Mouse (Mus musculus): ENCODE data around the gene Hus1b. TPM values are rescaled to one million over a fixed set of nuclear protein-coding genes. Genes with fewer than 3 reads are reported as not detected.

Gene Hus1b
- total RNA-seq (2022), result under 1 TPM; 0.51 to 0.77 (median 0.66) TPM

DNA sequence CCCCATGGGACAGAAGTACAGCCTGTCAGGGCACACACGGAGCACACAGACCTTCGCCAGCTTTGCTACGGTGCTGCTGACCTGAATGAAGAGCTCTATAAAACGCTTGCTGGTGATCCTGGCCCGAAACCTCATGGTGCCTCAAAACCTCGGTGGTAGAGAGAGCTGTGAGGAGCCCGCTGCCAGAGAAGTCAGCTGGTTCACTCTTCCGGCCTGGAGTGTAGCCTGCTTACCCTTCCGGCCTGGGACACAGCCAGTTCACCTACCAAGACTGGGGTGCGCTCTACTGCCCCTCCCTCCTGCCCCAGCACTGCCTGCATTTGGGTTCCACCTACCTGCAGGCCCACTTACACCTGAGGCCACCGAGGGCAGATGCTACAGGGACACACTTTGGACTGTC, at the start of gene Hus1b:
Hus1b (minus strand) TSS at position 220 of the 400 bp plus-strand sequence.
- DNase-seq (ENCODE audit: low spot score in 2 of 2), result no peak

DNA sequence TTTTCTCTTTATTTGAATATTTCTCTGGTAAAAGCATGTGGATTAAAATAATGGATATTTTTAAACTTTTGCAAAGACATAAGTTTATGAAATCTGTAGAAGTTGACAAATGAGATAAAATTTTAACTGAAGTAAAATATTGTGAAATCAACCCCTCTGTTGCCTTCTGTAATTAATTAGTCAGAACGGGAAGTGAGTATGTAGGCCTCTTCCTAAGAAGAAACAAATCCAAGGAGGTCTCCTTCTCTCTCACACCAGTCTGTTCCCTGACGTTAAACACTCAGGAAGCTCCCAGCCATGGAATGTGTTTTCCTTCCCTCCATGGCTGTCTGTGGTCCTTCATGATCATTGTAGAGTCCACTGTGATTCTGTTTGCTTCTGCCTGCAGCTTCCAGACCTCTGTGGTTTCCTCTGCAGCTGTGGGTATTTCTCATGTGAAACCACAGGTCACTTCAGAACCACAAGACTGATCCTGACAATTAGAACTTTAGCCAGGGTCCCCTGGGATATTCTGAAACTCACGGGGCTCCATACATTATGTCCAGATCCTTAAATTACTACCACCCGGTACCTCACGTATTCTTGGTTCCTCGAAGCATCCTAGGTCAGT, 46.8 kb upstream of the Hus1b start:
- DNase-seq (ENCODE audit: low spot score in 2 of 2), result no peak

DNA sequence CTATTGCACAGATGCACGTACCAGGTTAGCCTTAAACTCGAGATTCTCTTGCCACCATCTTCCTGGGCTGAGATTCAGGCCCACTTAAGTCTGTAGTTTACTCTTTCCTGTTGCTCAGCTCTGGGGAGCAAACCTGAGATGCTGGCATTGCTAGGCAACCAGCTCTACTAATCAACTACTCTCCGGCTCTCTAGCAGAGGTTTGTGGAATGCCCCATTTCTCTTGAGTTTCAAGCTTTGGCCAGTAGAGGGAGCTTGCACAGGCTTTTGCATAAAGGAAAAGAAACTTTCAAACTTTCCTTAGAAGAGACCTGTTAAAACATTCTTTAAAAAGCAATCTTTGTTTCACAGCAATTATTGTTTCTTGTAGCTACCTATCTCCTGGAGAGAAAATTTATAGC, 46.3 kb upstream of the Hus1b start:
- peak; percentile 34 to 45 for DNase-seq (ENCODE audit: low spot score in 2 of 2)

DNA sequence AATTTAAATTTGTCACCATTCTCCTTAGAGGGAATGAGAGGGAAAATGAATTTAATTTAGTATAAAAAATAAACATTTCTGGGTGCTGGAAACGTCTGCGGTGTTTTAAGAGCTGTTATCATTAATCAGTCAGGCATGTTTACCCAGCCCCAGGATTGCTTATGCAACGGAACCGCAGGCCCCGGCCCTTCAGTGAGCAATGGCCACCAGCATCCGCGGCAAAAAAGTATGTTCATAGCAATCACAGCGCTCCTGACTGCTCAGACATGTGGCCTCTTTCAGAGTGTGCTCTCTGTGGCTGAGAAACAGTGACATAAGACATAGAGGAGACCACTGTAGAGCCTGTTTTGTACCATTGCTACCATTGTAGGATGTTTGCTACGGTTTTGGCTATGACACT, 42.7 kb upstream of the Hus1b start:
- no peak for DNase-seq (ENCODE audit: low spot score in 2 of 2)

DNA sequence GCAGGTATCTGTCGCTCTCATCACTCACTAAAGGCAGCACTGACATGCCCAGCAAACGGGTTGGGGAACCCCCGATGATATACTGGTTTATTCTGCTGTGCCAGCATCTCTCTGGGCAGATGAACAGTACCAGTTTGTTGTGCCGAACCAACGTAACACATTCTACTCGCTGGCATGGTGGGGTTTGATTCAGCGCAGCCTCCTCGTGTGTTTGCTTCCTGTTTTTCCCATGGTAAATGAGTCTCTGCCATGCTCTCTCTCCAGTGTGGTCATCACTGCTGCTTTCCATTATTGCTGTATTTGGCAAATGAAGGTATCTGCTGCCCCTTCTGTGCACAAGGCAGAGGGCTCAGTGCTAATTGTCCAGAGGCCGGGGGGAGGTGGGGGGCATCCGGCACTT, 42.2 kb upstream of the Hus1b start:
- DNase-seq (ENCODE audit: low spot score in 2 of 2), result no peak

DNA sequence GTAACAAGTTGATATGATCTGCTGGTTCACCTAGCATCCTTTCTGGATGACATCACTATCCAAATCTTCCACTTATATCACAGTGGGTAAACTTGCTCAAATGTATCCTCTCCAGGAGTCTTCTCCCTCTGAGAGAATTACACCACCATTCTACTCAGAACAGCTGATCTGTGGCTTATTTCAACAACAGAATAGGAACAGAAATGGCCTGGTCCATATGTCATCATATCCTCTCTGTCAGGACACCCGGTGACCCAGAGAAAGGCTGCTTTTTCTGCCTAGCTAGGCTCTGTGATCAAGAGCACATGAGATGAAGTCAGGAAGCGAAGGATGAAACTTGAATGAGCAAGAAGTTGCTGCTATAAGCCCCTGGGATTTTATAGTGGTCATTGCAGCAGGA, 40.1 kb upstream of the Hus1b start:
- DNase-seq (ENCODE audit: low spot score in 2 of 2), result no peak

DNA sequence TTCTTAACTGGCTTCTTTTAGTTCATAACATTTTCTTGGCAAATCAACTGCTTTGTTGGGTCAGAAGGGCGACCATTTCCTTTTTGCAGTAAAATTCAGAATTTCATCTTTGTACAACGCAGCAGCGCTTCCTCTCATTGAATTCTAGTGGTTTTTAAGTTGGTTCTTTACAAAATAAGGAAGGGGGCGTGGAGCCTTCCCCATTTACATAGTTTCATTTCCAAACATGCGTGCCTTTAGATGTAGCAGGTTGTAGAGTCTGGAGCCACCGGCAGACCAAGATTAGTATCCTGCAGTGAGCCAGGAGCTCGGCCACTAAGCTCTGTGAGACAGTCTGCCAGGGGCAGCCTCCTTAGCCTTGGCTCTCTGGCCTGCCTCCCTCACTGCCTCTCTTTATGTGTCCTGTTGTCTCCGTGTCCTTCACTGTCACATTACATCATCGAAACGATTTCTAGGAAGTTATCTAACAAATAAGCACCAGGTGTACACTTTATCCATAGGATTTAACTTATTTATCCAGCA, 39.4 kb upstream of the Hus1b start:
- DNase-seq (ENCODE audit: low spot score in 2 of 2), result no peak

DNA sequence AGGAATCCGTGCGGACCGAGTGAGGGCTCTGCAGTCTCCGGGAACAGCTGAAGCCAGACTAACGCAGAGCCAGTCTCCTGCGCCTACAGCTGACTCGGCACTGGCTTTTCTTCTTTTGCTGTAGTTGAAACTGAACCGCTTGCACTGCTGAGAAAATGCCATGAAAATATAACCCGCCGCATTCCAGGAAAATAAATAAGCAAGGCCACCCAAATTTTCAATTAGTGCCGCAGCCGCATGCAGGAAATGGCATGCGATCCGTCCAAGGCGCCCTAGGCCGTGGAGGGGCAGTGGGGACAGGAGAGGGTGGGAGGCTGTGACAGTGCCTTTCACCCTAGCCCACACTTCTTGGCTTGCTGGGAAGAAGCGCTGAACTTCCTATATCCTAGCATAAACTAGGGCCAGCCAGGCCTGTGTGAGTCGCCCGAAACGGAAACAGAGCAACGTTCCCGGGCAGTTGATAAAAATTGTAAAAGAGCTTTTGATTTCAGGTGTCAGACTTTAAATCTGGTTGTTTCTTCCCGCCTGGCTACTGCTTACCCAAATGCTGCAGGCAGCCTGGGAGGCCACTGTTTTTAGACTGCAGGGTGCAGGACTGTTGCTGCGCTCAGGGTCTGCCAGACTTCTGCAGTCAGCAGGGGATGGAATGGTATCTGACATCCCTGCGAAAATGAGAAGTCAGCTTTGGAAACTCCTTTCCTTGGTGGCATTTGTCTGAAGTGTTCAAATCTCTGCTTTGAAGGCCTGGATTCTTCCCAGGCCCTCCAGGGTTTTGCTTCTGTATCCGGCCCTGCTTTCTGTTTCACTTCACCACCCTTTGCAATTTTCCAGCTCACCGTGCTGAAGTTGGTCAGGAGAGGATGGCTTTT, 38.3 kb upstream of the Hus1b start:
- DNase-seq (ENCODE audit: low spot score in 2 of 2), result peak in 1 of 2 experiments; percentile 20

DNA sequence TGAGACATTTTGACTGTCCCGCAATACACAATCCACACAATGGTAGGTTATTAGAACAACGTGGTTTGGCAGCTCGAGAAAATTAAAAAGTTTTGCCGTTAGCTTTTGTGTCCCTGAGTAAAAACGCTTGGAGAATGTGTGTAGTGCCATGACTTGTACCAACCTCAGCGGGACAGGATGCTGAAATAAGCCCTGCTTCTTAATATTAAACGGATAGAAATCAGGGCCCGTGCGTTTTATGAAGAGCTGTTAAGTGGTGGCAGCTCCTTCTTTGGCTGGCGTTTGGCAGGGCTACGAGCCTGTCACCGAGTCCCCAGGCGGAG, 37.7 kb upstream of the Hus1b start:
- no peak for DNase-seq (ENCODE audit: low spot score in 2 of 2)

DNA sequence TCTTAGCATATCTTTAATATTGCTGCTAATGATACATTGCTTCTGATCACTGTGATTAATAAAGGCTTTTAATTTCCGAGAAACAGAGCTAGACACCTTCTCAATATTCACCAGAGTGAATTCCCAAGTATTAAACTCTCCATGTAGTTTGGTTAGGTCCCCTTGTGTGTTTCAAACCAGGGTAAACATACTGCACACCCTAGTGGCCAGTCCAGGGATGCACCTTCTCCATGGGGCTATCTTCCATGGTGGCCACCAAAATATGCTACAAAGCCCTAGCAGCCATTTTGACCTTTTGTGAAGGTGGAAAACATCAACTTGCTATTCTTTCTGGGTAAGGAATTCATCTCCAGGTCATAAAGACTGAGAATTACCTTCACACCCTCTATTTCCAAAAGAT, 34.1 kb upstream of the Hus1b start:
- no peak for DNase-seq (ENCODE audit: low spot score in 2 of 2)

DNA sequence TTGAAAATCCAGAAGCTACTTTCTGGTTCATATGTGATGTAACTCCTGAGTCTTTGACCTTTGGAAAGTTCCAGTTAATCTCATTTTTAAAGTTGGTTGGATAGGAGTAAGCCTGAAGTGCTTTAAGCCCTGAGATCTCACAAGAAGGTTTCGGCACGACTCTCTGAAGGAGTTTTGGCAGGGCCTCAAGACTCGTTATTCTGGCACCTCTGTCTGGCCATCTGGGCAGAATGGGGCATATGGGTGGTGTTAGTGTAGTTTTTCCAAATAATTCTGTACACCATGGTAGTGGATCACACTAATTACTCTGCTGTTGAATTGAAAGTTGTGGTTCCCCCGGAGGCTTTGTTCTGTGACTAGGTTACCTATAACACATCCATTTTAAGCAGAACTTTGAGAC, 30.7 kb upstream of the Hus1b start:
- peak in 1 of 2 experiments; percentile 43 for DNase-seq (ENCODE audit: low spot score in 2 of 2)

DNA sequence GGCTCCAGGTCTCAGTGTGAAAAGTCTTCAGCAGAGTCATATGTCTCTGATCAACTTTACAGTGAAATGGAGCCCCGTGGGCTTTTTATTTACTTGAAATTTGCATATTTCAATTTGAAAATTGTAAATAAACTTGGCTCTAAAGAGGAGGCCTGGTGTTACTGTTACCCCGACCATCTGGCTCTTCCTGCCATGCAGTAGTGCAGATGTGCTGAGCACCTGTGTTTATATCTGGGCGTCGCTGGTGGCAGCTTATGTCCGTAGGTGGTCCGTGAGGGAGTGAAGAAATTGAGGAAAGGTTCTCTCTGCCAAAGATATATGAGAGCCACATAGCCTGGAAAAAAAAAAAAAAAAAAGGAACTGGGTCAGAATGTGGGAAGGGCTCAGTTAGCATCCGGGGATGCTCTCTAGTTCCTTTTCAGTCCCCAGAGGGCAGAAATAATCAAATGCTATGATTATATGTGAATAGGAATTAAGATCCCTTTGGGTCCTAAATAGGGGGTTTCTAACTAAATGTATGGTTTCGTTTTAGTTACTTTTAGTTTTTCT, 29.1 kb upstream of the Hus1b start:
- no peak for DNase-seq (ENCODE audit: low spot score in 2 of 2)

DNA sequence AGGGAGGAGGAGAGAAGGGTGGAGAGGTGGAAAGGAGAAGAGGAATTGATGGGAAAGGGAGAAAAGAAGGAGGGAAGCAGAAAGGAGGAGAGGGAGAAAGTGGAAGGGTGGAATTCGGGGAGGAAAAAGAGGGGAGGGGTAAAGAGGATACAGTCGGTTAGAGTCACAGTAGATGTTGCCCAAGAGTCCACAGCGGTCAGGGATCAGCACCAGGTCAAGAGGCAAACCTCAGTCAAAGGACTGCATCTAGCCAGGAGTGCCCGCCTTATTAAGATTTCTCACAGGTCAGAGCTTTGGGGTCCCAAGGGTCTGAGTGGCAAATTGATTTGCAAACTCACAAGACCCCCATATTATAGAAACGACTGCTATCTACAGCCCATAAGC, 26.7 kb upstream of the Hus1b start:
- DNase-seq (ENCODE audit: low spot score in 2 of 2), result no peak

DNA sequence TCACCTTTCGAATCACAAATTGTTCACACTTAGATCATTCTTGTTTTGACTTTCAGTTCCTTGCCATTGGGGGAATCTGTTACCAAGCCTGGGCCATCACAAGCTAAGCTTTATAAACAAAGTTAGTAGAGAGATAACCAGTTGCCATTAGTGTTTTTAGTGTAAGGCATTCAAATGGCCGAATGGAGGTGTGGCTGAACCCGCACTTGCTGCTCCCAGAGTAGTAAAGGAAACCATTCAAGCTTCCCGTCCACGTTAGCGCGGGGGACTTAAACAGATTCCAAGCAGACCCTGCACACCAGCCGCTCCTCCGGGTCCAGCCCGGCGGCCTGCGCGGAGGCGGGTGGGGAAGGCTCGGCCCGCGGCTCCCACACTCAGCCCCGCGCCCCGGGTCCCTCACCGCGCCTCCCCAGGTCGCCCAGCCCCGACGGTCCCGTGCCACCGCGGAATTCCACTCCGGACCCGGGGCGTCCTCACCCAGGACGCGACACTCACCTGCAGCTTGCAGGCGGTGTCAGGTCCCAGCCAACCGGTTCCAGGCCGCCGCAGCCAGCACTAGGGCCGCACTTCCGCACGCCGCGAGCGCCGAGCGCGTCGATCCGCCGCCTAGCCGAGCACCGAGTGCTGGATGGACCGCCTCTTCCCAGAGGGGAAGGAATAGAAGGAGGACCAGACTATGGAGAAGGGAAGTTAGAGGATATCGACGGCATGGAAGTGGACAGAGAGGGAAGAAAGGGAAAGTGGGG, 26.1 kb upstream of the Hus1b start, which contains the start of the genes Exoc2 and Gm5447:
Exoc2 (minus strand) TSS at position 593 of the 746 bp plus-strand sequence.
Gm5447 (plus strand) TSS at position 704 of the 746 bp plus-strand sequence.
- peak; percentile 68 to 71 for DNase-seq (ENCODE audit: low spot score in 2 of 2)

DNA sequence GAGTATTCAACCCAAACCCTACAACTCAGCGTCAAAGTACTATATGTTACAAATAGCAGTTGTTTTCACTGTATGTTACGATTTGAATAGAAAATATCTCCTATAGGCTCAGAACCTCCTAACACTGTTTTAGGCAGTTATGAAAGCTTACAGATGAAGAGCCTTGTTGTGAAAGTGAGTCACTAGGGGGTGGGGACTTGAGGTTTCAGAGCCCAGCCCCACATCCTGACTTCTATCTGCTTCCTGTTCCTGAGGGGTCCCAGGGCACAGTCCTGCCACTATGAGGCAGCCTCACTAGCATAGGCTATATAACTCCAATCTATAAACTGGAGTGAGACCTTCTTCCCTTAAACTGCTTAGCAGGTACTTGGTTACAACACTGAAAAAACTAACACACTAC, 24.5 kb upstream of the Hus1b start:
- no peak for DNase-seq (ENCODE audit: low spot score in 2 of 2)

DNA sequence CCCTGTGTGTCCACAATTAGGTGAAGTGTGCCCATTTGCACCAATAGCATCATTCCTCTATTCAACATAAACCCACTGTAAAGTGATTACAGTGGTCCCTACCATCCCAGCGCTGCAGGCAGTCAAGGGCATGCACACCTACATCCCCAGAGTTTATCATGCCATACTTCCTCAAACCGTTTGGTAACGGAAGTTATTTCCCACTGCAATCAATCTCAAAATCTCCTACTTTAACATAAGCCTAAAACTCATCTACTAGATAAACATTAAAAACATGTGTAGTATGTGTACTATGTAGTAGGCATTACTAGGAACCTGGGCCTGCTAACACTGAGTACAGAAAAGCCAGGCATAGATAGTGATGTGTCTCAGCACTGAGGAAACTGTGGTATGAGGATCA, 23.5 kb upstream of the Hus1b start:
- DNase-seq (ENCODE audit: low spot score in 2 of 2), result no peak

DNA sequence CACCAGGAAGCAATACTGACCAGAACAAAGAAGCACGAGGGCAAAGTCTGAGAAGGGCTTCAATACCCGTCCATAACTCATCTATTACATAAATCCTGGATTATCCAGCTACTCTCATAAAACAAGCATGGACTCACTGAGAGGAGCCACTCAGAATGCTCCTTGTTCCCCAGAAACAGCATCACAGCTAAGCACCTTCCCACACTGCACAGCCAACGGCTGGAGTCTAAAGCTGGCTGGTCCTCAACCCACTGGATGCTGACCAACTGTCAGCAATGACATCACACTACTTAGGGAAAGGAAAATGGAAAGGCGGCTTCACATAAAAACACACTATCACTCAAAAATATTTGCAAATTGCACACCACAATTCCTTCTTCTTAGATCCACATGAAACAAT, 20.8 kb upstream of the Hus1b start:
- DNase-seq (ENCODE audit: low spot score in 2 of 2), result no peak

DNA sequence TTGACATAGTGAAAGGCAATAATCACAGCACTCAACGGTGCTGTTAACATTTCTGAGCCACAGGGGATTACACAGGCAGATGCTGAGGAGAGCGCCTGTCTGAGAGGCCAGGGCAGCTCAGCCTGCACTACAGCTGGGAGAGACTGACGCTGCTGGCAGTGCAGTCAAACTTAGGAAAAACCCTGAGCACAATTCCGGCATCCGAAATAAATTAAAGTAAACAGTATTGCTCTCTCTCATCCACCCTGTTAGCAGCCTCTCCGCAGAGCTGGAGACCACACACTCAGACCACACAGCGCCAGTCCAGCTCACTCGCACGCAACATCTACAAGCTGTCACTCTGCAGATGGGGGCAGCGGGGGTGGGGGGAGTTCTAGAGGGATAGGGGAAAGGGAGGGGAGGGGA, 18.9 kb upstream of the Hus1b start:
- DNase-seq (ENCODE audit: low spot score in 2 of 2), result no peak

DNA sequence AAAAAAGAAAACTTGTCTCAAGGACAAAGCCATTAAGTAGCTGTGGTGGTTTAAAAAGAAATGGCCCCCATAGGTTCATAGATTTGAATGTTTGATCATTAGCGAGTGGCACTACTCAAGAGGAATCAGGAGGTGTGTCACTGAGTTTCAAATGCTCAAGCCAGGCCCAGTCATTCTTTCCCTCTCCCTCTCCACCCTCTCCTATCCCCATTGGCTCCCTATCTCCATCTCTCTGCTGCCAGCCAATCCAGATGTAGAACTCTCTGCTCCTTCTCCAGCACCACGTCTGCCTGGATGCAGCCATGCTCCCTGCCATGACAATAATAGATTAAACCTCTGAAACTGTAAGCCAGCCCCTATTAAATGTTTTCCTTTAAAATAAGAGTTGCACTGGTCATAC, 14.4 kb upstream of the Hus1b start:
- DNase-seq (ENCODE audit: low spot score in 2 of 2), result peak in 1 of 2 experiments; percentile 2

DNA sequence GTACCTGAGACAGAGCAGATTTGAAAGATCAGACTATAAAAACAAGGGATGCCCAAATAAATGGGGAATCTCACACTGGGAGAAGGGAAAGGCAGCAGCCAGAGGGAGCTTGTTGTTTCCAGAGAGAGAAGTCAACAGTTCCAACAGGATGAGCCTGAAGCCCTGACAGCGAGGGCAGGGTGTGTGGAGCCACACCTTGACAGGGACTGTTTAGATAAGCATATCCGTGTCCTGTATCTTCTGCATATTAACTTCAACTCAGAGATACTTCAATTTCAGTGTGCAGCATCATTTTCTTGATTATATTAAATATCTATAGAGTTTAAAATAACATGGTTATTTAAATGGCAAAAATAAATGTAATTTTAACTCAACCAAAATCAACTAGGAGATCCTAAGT, 13.2 kb upstream of the Hus1b start:
- peak in 1 of 2 experiments; percentile 0 for DNase-seq (ENCODE audit: low spot score in 2 of 2)

DNA sequence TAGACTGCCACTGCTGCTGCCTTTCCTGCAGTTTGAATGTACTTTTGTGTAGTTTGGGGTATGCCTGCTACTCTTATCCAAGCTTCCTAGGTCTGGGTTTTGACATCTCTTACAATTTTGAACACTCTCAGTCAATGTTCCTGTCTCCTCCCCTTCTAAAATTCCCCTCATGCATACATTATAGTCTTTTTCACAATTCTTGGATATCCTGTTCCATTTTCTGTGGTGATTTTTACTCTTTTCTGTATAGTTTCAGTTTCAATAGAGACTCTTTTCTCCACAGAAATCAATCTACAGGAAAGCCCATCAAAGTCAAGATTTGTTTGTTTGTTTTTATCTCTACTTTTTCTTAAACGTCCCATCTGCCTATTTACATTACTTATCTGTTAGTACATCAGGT, 6.0 kb upstream of the Hus1b start:
- peak in 1 of 2 experiments; percentile 1 for DNase-seq (ENCODE audit: low spot score in 2 of 2)

DNA sequence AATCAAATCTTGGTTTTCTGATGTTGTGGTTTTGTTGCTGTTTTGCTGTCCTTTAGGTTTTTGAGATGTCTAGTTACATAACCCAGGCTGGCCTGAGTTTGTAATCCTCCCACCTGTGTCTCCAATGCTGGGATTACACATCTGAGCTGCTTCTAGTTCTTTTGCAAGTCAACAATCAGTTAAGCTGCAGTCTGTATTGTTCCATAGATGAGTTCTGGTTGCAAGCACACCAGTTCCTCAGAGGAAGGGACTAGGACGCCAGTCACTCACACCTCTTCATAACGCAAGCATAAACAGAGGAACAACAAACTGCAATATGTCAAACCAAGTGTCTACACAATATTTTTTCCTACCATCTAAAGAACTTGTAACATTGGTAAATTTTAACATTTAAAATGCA, 4.5 kb upstream of the Hus1b start:
- DNase-seq (ENCODE audit: low spot score in 2 of 2), result peak in 1 of 2 experiments; percentile 3

Measured in left cerebral cortex, adult 8-10 months (tissue).